In genomic region chrX:38189552-38190457, GRCm38 (mm10) we compare ENCODE assay signal across 8 mouse cellular contexts. TPM values are rescaled to one million over a fixed set of nuclear protein-coding genes. Genes with fewer than 3 reads are reported as not detected.
DNase-seq lines count a peak whose midpoint lies in the region; ATAC-seq and TF ChIP-seq lines count a peak whose summit lies in the region.

TSS of gene Zbtb33 (plus strand) at chrX:38189793.

- peak within 1 kb of the TSS; percentile 86 for H3K4me3 ChIP-seq in erythroblast, embryonic 14.5 days (replicated peaks)
- H3K4me3 ChIP-seq in heart, embryonic 12.5 days: peak within 1 kb of the TSS; percentile 74
- peak within 1 kb of the TSS; percentile 67 for H3K4me3 ChIP-seq in kidney, postnatal 0 days (replicated peaks; ENCODE audit: low read depth, low read length)
- peak within 1 kb of the TSS; percentile 95 for H3K4me3 ChIP-seq in liver, adult 2 months (ENCODE audit: insufficient read depth, low read depth, low read length)

- peak; percentile 83 for TF ChIP-seq CTCF in kidney, postnatal 0 days (IDR thresholded peaks at IDR 0.05; ENCODE audit: low read depth)
- peak; percentile 76 for TF ChIP-seq CTCF in liver, adult 2 months (IDR thresholded peaks at IDR 0.05; ENCODE audit: low read depth, low read length)

- peak within 1 kb of the TSS; percentile 72 for H3K4me2 ChIP-seq in heart, embryonic 12.5 days
- peak within 1 kb of the TSS; percentile 56 for H3K4me2 ChIP-seq in kidney, postnatal 0 days (ENCODE audit: low read length)

- H3K36me3 ChIP-seq in erythroblast, embryonic 14.5 days (ENCODE audit: control insufficient read depth): peaks cover 10% of the 10 kb centered on the region
- 0 out of 2 replicates have a peak, but pooled peaks cover 12% of the 10 kb centered on the region for H3K36me3 ChIP-seq in heart, embryonic 12.5 days
- H3K36me3 ChIP-seq in kidney, postnatal 0 days (ENCODE audit: insufficient read depth, low read length): no peaks in the 10 kb centered on the region
- H3K36me3 ChIP-seq in liver, adult 2 months (ENCODE audit: control insufficient read depth, insufficient read depth, low read length): peaks cover 15% of the 10 kb centered on the region

- peaks cover 3% of the 10 kb centered on the region for H3K9me3 ChIP-seq in erythroblast, embryonic 14.5 days (ENCODE audit: control insufficient read depth, low read length)
- H3K9me3 ChIP-seq in heart, embryonic 12.5 days (replicated peaks): no peaks in the 10 kb centered on the region
- no peaks in the 10 kb centered on the region for H3K9me3 ChIP-seq in kidney, postnatal 0 days (replicated peaks; ENCODE audit: low read length)

- peak within 1 kb of the TSS; percentile 84 for H3K27ac ChIP-seq in heart, embryonic 12.5 days (ENCODE audit: poor library complexity, severe bottlenecking)
- H3K27ac ChIP-seq in kidney, postnatal 0 days: peak within 1 kb of the TSS; percentile 92
- H3K27ac ChIP-seq in liver, adult 2 months (replicated peaks; ENCODE audit: insufficient read depth, low read depth, low read length): peak within 1 kb of the TSS; percentile 82

- peaks cover 8% of the 10 kb centered on the region for H3K4me1 ChIP-seq in erythroblast, embryonic 14.5 days (ENCODE audit: control insufficient read depth)
- H3K4me1 ChIP-seq in heart, embryonic 12.5 days (replicated peaks): 0 out of 2 replicates have a peak, but pooled peaks cover 3% of the 10 kb centered on the region
- H3K4me1 ChIP-seq in kidney, postnatal 0 days (replicated peaks; ENCODE audit: insufficient read depth, low read length): no peaks in the 10 kb centered on the region
- peaks cover 4% of the 10 kb centered on the region; the same call in 1 of the 2 replicates for H3K4me1 ChIP-seq in liver, adult 2 months (ENCODE audit: control insufficient read depth, insufficient read depth, low read length)

- peak; percentile 93 for DNase-seq in CD4-positive, CD25-positive, alpha-beta regulatory T cell, adult 2 months (ENCODE audit: low read depth, low spot score)
- DNase-seq in brain, embryonic 18.5 days (ENCODE audit: low read depth, low spot score): peak; percentile 66
- DNase-seq in kidney, postnatal 0 days (ENCODE audit: low spot score): peak; percentile 82
- DNase-seq in liver, adult 2 months (ENCODE audit: extremely low read depth, low read depth, low spot score): peak; percentile 72
- DNase-seq in spleen, postnatal 36 days (ENCODE audit: low spot score in 2 of 2): peak; percentile 83 to 85

- ATAC-seq in heart, embryonic 12.5 days (ENCODE audit: insufficient number of reproducible peaks, low FRiP score): peak; percentile 91
- ATAC-seq in kidney, postnatal 0 days (replicated peaks; ENCODE audit: low FRiP score, low read depth): peak; percentile 96
- ATAC-seq in monocyte, adult 5-6 weeks (replicated peaks; ENCODE audit: insufficient number of reproducible peaks, low FRiP score, low TSS enrichment, poor library complexity, severe bottlenecking): peak; percentile 86

- peak; percentile 43; the same call in 1 of the 2 replicates for TF ChIP-seq POLR2A in liver, adult 2 months (IDR thresholded peaks at IDR 0.05; ENCODE audit: extremely low read depth, insufficient read depth, low read length)

- peak within 1 kb of the TSS; percentile 84 for H3K9ac ChIP-seq in heart, embryonic 12.5 days
- peak within 1 kb of the TSS; percentile 80 for H3K9ac ChIP-seq in kidney, postnatal 0 days (ENCODE audit: low read depth, low read length)
- H3K9ac ChIP-seq in liver, adult 2 months (ENCODE audit: low read depth, low read length): peak within 1 kb of the TSS; percentile 93

- H3K27me3 ChIP-seq in erythroblast, embryonic 14.5 days (ENCODE audit: control insufficient read depth): no peaks in the 10 kb centered on the region
- H3K27me3 ChIP-seq in heart, embryonic 12.5 days (replicated peaks): no peaks in the 10 kb centered on the region
- no peaks in the 10 kb centered on the region for H3K27me3 ChIP-seq in kidney, postnatal 0 days (ENCODE audit: insufficient read depth, low read length)
- no peaks in the 10 kb centered on the region for H3K27me3 ChIP-seq in liver, adult 2 months (ENCODE audit: control insufficient read depth, insufficient read depth, low read length)

- WGBS in heart, embryonic 12.5 days: 15% methylated on average over 70 of the region's 72 CpGs
- WGBS in kidney, postnatal 0 days: 29% methylated on average over 72 of the region's 72 CpGs
- WGBS in liver, adult 2 months: under 1% methylated on average over 34 of the region's 72 CpGs

- peaks cover 8% of the 10 kb centered on the region; the same call in 1 of the 2 replicates for H3K79me2 ChIP-seq in liver, adult 2 months (ENCODE audit: control insufficient read depth, insufficient read depth, low read length)

RNA-seq across cellular contexts. Expression of gene Zbtb33, which starts in this region (rescaled TPM):
- polyA plus RNA-seq in erythroblast, embryonic 14.5 days (2012): 0.01 and 0.02 TPM in 2 replicates
- 2.5 and 2.6 TPM in 2 replicates for polyA plus RNA-seq in heart, embryonic 12.5 days (2016; fragmentation: Nextera tagmentation; extraction: Ambion mirVana)
- polyA plus RNA-seq in kidney, postnatal 0 days (2015; fragmentation: Nextera tagmentation; extraction: Ambion mirVana): 3.5 and 3.6 TPM in 2 replicates
- 15.8 and 17.6 TPM in 2 replicates for total RNA-seq in liver, adult 2 months (2014; rRNA removed)
- polyA plus RNA-seq in liver, adult 2 months (2012; rRNA removed): 2.4 and 2.8 TPM in 2 replicates
- 23.9 to 32.8 TPM (median 25.2 TPM) in 3 replicates for total RNA-seq in monocyte, adult 5-6 weeks (2017)

Comparison
In these comparisons a context has a peak if more than half of its experiments do, and no peak if none do; other contexts are left out.
1. Peak in every context shown above with its lines: DNase-seq, ATAC-seq, H3K4me3 ChIP-seq and H3K27ac ChIP-seq.